Mouse (Mus musculus): Measurements from ENCODE around the gene Dlgap1. TPM values are rescaled to one million over a fixed set of nuclear protein-coding genes. Genes with fewer than 3 reads are reported as not detected.
A peak's percentile ranks its signal among the peaks of the same experiment; 100 is the strongest.

The Dlgap1 gene
- total RNA-seq, 2 experiments from 2014 or later: 196 to 203 TPM

- no peak for DNase-seq (ENCODE audit: extremely low spot score in 1 of 2, low spot score in 2 of 2)
- intact Hi-C loops (cut with DNase I): no loop called here
These were observed 121.9 kb downstream of the Dlgap1 start for GRCm38 (mm10) chr17:70090737-70091136.

GRCm38 (mm10) chr17:70129151-70129550 lies 160.3 kb downstream of the Dlgap1 start:
- intact Hi-C loops (cut with DNase I): no loop called here
- DNase-seq (ENCODE audit: extremely low spot score in 1 of 2, low spot score in 2 of 2): no peak

GRCm38 (mm10) chr17:70169831-70170230 lies 201.0 kb downstream of the Dlgap1 start:
- DNase-seq (ENCODE audit: extremely low spot score in 1 of 2, low spot score in 2 of 2): no peak
- intact Hi-C loops (cut with DNase I): no loop called here

GRCm38 (mm10) chr17:70172500-70173036 lies 203.7 kb downstream of the Dlgap1 start:
- intact Hi-C loops (cut with DNase I): no loop called here
- DNase-seq (ENCODE audit: extremely low spot score in 1 of 2, low spot score in 2 of 2): no peak

GRCm38 (mm10) chr17:70173916-70174315 lies 205.0 kb downstream of the Dlgap1 start:
- intact Hi-C loops (cut with DNase I): no loop called here
- no peak for DNase-seq (ENCODE audit: extremely low spot score in 1 of 2, low spot score in 2 of 2)

- no peak for DNase-seq (ENCODE audit: extremely low spot score in 1 of 2, low spot score in 2 of 2)
These were observed 222.4 kb downstream of the Dlgap1 start for GRCm38 (mm10) chr17:70191228-70191627.

GRCm38 (mm10) chr17:70222891-70223290 lies 254.0 kb downstream of the Dlgap1 start:
- intact Hi-C loops (cut with DNase I): no loop called here
- no peak for DNase-seq (ENCODE audit: extremely low spot score in 1 of 2, low spot score in 2 of 2)

More at GRCm38 (mm10) chr17:70191228-70191627, 222.4 kb downstream of the Dlgap1 start:
- intact Hi-C loops (cut with DNase I): no loop called here

GRCm38 (mm10) chr17:70247342-70247741 lies 278.5 kb downstream of the Dlgap1 start:
- no peak for DNase-seq (ENCODE audit: extremely low spot score in 1 of 2, low spot score in 2 of 2)
- intact Hi-C loops (cut with DNase I): no loop called here

- DNase-seq (ENCODE audit: extremely low spot score in 1 of 2, low spot score in 2 of 2): no peak
- intact Hi-C loops (cut with DNase I): no loop called here
These were observed 279.4 kb downstream of the Dlgap1 start for GRCm38 (mm10) chr17:70248250-70248649.

- intact Hi-C loops (cut with DNase I): no loop called here
- DNase-seq (ENCODE audit: extremely low spot score in 1 of 2, low spot score in 2 of 2): no peak
These were observed 283.6 kb downstream of the Dlgap1 start for GRCm38 (mm10) chr17:70252476-70252875.

GRCm38 (mm10) chr17:70256371-70256770 lies 287.5 kb downstream of the Dlgap1 start:
- no peak for DNase-seq (ENCODE audit: extremely low spot score in 1 of 2, low spot score in 2 of 2)
- intact Hi-C loops (cut with DNase I): no loop called here

GRCm38 (mm10) chr17:70263156-70263555 lies 294.3 kb downstream of the Dlgap1 start:
- intact Hi-C loops (cut with DNase I): no loop called here
- no peak for DNase-seq (ENCODE audit: extremely low spot score in 1 of 2, low spot score in 2 of 2)

GRCm38 (mm10) chr17:70272125-70272524 lies 303.3 kb downstream of the Dlgap1 start:
- DNase-seq (ENCODE audit: extremely low spot score in 1 of 2, low spot score in 2 of 2): no peak
- intact Hi-C loops (cut with DNase I): no loop called here

- DNase-seq (ENCODE audit: extremely low spot score in 1 of 2, low spot score in 2 of 2): no peak
- intact Hi-C loops (cut with DNase I): no loop called here
These were observed 318.8 kb downstream of the Dlgap1 start for GRCm38 (mm10) chr17:70287708-70288107.

- peak in 1 of 2 experiments; percentile 48 for DNase-seq (ENCODE audit: extremely low spot score in 1 of 2, low spot score in 2 of 2)
- intact Hi-C loops (cut with DNase I): no loop called here
These were observed 325.2 kb downstream of the Dlgap1 start for GRCm38 (mm10) chr17:70294106-70294505.

- DNase-seq (ENCODE audit: extremely low spot score in 1 of 2, low spot score in 2 of 2): no peak
- intact Hi-C loops (cut with DNase I): no loop called here
These were observed 333.1 kb downstream of the Dlgap1 start for GRCm38 (mm10) chr17:70301941-70302478.

- intact Hi-C loops (cut with DNase I): no loop called here
- no peak for DNase-seq (ENCODE audit: extremely low spot score in 1 of 2, low spot score in 2 of 2)
These were observed 333.8 kb downstream of the Dlgap1 start for GRCm38 (mm10) chr17:70302656-70303055.

GRCm38 (mm10) chr17:70305021-70305420 lies 336.1 kb downstream of the Dlgap1 start:
- no peak for DNase-seq (ENCODE audit: extremely low spot score in 1 of 2, low spot score in 2 of 2)
- intact Hi-C loops (cut with DNase I): no loop called here

GRCm38 (mm10) chr17:70307418-70308176 lies 338.7 kb downstream of the Dlgap1 start:
- intact Hi-C loops (cut with DNase I): no loop called here
- no peak for DNase-seq (ENCODE audit: extremely low spot score in 1 of 2, low spot score in 2 of 2)

Data from left cerebral cortex, postnatal 10 days (tissue).